Mouse (Mus musculus) testis, adult 2 months (tissue): Measurements from ENCODE around the gene Lysmd3.

Experiments
- CTCF ChIP-seq: fragments of 200-500 bp; IDR thresholded peaks from 2 replicates; pipeline ENCODE4 v1.5.1; 2012; ENCODE audit warnings: low read depth, mild to moderate bottlenecking, inconsistent platforms, low read length, moderate library complexity; ENCODE audit not compliant: control insufficient read depth, insufficient read depth, insufficient replicate concordance
- POLR2A ChIP-seq: fragments of 200-500 bp; IDR thresholded peaks from 2 replicates; pipeline ENCODE4 v1.6.1; 2012; ENCODE audit warnings: low read depth, mild to moderate bottlenecking, inconsistent platforms, low read length, moderate library complexity; ENCODE audit not compliant: control insufficient read depth

DNA sequence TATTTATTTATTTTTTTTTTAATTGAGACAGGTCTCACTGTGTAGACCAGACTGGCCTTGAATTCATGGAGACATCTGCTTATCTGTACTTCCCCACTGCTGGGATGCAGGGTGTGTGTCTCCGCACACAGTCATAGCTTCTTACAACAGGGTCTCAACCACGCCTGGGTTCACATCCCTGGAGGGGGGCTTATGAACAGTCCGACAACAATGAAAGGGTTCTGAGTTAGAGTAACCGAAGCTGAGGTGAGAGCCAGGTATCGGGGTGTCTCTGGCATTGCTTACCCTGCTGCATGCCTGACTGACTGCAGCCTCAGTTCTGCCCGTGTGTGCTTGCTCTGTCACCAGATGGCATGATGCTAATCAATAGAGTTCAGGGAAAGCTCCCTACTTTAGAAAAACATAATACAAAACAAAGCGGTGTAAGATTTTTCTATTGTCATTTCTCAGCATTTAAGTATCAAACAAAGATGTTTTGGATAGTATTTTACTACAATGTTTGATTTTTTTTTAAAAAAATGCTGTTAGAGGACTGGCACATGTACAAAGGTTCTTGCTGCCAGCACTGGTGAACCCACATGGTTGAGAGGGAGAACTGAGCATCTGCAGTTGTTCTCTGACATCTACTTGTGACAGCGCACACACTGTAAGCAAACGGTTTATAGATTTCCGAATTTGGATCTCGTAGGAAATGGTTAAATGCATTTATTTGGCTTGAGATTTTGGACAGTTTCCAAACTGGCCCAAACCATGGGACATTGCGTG lies 6.3 kb downstream of the Lysmd3 start:
- TF ChIP-seq CTCF, result no peak
- TF ChIP-seq POLR2A, result no peak
